Mouse (Mus musculus): ENCODE results near the gene Gbp4.
"Not testable (repeated sequence)": the region's sequence is repeated elsewhere in the genome, so short reads cannot be mapped to it uniquely, and the experiment has no call there.

Gene Gbp4

GRCm38 (mm10) chr5:105139409-105140088 lies at the start of gene Gbp4, which contains the start of the genes Gbp9 and Gbp8:
TSS of gene Gbp4 (minus strand) at chr5:105139586.
TSS of gene Gbp9 (minus strand) at chr5:105139539.
TSS of gene Gbp8 (minus strand) at chr5:105139540.
- not testable (repeated sequence) for DNase-seq (ENCODE audit: low spot score)

GRCm38 (mm10) chr5:105181446-105181845 lies 42.1 kb upstream of the Gbp4 start:
- DNase-seq (ENCODE audit: low spot score): no peak

DNA sequence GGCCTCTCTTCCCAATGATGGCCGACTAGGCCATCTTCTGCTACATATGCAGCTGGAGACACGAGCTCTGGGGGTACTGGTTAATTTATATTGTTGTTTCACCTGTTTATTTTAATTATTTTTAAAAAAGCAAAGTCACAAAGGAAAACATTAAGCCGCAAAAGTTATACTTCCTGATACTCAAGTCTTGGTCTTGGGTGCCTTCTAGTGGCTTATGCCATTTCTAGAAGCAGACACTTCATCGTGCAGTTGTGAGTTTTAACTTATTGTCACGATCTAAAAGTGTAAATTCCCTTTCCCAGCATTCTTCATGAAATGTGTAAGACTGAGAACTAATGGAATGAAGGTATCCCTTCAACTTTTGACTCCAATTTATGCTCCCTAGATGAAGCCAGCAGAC lies 17.2 kb upstream of the Gbp4 start:
- no peak for DNase-seq (ENCODE audit: low spot score)

GRCm38 (mm10) chr5:105154049-105154448 lies 14.7 kb upstream of the Gbp4 start:
- DNase-seq (ENCODE audit: low spot score): no peak

- not testable (repeated sequence) for DNase-seq (ENCODE audit: low spot score)
These were observed 8.7 kb upstream of the Gbp4 start for GRCm38 (mm10) chr5:105148062-105148461.

- DNase-seq (ENCODE audit: low spot score): no peak
These were observed 7.1 kb upstream of the Gbp4 start for GRCm38 (mm10) chr5:105146447-105146846.

GRCm38 (mm10) chr5:105145731-105146130 lies 6.3 kb upstream of the Gbp4 start:
- not testable (repeated sequence) for DNase-seq (ENCODE audit: low spot score)

- not testable (repeated sequence) for DNase-seq (ENCODE audit: low spot score)
These were observed 864 bp upstream of the Gbp4 start for GRCm38 (mm10) chr5:105140089-105140810.

DNA sequence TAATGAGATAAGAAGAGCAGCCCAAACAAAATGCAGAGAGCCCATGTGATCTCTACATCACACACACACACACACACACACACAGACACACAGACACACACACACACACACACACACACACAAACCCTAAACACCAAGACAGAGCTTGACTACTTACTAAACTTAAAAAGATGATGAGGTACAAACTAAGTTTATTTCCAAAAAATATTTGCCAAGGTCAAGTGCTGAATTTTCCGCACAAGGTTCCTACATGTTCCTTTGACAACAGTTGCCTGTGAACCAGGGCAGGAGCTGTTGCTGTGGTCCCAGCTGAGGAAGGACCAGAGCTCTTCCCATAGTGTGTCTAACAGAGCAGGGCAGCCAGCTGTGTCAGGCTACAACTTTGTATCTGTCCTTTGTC lies 480 bp downstream of the Gbp4 start:
- DNase-seq (ENCODE audit: low spot score): no peak

GRCm38 (mm10) chr5:105136706-105137304 lies 2.6 kb downstream of the Gbp4 start:
- not testable (repeated sequence) for DNase-seq (ENCODE audit: low spot score)

DNA sequence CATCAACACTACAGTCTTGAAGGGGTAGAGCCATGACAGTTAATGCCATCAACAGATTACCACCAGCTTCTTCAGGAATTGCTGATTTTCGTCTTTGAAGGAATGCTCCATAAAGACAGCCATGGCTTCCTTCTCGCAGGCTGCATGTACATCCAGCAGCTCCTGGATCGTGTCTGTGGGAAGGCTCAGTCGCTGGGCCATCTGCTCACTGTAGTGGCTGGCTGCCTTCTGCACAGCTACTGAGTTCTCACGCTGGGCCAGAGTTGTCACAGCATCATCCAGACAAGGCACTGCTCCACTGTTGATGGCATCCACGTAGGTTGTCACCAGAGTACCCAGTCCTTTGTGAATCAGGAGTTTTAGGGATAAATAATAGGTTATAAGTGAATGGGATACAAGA lies 17.7 kb downstream of the Gbp4 start:
- DNase-seq (ENCODE audit: low spot score): not testable (repeated sequence)

DNA sequence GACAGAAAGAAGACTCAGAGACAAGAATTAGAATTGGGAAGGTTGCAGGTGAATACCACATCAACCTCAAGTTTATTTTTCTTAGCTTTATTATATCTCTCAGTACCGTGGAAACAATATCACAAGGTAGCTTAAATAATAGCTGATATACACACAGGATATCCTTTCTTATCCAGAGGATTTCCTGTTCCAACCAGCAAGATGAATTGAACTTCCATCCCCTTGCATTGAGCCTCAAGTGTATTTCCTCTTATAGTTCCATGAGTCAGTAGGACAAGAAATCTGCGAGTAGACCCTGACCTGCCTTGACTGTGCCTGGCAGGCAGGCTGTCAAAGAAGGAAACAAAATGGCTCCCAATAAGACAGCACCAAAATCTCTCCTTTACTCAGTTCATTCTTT lies 23.6 kb downstream of the Gbp4 start:
- no peak for DNase-seq (ENCODE audit: low spot score)

DNA sequence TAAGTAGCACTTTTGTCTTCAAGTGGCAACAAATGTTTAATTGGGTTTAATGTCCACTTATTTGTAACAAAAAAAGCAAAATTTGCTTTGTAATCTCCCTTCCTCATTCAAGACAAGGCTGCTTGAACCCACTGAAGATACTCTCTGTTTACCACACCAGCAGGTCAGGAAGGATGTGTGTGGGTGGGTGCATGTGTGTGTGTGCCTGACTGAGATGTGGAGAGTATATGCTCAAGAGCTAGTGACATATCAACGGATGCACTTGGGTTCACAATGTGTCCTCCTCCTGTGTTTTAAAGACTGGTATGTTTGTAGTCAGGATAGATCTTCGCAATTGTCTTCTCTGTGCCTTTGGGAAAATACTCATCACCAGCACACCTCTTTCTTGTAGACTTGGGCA lies 24.7 kb downstream of the Gbp4 start:
- DNase-seq (ENCODE audit: low spot score): no peak

- DNase-seq (ENCODE audit: low spot score): no peak
These were observed 25.7 kb downstream of the Gbp4 start for GRCm38 (mm10) chr5:105113656-105114055.

DNA sequence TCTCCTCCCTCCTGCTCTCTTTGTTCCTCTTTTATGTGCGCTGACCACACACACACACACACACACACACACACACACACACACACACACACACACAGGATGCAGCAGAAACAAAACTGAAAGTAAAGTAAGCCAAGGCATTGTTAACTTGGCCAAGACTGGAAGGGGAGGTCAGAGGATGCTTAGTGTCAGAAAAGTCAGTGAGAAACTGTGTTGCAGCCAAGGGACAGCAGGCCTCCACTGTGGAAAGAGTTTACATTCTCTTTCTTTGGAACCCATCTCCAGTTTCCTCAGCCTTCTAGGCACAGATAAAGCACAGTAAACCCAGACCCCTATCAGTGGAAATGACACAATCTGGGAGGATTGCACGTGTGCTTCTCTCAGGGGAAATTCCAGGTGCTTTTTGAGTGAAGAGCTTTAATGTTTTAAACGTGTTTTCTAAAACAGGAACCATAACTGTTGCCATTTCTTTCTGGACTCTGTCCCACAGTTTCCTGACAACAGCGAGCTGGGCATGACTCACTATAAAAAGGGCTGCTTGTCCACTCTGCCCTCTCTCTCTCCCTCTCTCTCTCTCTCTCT lies 29.0 kb downstream of the Gbp4 start:
- DNase-seq (ENCODE audit: low spot score): not testable (repeated sequence)

DNA sequence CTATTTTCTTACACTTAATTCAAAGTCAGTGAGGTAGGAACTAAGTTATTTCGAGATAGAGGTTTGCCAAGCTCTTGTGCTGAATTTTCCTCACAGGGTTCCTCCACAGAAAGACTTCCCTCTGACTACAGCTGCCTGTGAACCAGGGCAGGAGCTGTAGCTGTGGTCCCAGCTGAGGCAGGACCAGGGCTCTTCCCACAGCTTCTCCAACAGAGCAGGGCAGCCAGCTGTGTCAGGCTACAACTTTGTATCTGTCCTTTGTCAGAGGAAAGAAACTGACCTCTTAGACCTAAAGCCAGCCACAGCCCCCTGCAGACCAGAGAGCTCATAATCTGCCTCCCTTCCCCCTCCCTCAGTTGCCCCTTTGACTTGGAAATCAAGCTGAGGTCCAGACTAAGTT lies 29.6 kb downstream of the Gbp4 start:
- DNase-seq (ENCODE audit: low spot score): not testable (repeated sequence)

DNA sequence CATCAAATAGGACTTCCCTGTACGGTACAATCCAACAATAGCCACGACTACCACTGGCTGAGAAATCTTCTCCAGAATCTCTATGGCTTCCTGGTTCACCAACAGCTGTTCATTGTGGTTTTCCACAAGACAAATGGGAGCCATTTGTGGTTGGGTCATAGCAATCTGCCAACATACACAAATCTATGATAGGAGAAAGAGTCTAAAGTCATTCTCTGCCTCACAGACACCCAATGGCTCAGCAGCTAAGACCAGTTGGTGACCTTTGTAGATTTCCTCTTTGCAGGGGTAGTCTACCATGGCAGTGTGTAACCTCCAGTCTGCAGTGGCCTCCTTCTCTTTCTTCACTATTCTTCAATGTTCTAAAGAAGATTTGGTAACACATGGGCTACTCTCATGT lies 33.7 kb downstream of the Gbp4 start:
- DNase-seq (ENCODE audit: low spot score): not testable (repeated sequence)

DNA sequence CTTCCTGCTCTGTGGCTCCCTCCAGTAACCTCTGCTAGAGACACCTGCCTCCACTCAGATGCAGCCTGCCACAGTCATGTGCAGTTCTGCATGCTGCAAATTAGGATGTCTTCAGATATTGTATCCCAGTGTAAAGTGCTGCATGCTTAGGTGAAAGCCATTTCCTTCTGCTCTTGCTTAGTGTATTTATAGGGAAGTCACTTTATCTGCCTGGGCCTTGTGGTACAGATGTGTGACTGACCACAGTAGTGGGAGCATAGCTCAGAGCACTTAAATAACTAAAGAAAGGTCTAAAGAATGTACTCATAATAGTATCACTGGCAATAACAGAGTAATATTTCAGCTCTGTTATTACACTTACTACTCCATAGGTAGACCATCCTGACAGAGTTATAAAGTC lies 57.5 kb downstream of the Gbp4 start:
- DNase-seq (ENCODE audit: low spot score): no peak

- not testable (repeated sequence) for DNase-seq (ENCODE audit: low spot score)
These were observed 71.0 kb downstream of the Gbp4 start for GRCm38 (mm10) chr5:105068356-105068755.
